Mouse (Mus musculus): ENCODE results near the gene Crlf1. TPM values are rescaled to one million over a fixed set of nuclear protein-coding genes. Genes with fewer than 3 reads are reported as not detected.

Crlf1 gene
- total and polyA plus RNA-seq, 3 experiments, result 3.8 to 26.6 TPM; not detected in 1

DNA sequence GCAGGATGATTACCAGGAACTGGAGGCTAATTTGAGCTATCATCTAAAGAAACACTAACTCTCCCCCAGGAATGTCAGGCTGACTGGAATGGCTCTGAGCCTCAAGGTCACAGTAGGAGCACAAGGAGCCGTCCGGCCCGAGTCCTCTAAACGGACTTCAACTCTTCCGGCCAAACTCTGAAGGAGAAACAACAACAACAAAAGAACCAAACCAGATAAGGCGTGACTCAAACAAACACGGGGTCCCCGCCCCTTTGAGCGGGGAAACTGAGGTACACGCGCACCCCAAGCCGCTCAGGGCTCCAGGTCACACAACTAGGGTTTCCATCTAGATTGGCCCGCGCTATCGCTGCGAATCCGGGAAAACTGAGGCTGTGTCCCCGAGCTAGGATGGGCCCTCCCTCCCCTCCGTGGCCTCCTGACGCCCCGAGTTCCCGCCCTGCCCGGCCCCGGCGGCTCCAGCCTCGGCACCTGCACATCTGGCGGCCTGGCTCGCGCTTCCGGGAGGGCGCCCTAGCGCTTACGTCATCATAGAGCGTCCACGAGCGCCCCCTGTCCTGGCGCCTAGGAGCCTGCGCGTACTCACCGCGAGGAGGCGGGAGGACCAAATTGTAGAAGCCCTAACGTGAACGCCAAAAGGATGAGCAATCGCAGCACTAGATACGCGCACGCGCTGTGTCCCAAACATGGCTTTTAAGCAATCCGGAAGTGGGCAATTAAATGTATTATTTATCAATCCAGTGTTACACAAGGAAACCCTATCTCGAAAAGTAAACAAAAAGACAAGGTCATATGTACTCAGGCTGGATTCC, 29.8 kb downstream of the Crlf1 start (continued):
- TF ChIP-seq CTCF (IDR thresholded peaks at IDR 0.05 in 2 of 3, conservative IDR thresholded peaks at IDR 0.05 in 1 of 3; ENCODE audit: control insufficient read depth in 1 of 3, insufficient read depth in 1 of 3, low read depth in 2 of 3, low read length in 3 of 3, poor library complexity in 1 of 3, severe bottlenecking in 1 of 3), result peak in 2 of 3 experiments; percentile 45 to 54; a peak in 4 of 6 replicates
- no peak for TF ChIP-seq JUND (IDR thresholded peaks at IDR 0.05; ENCODE audit: low read depth, low read length)
- TF ChIP-seq HCFC1 (IDR thresholded peaks at IDR 0.05; ENCODE audit: low read depth, low read length), result peak; percentile 95
- peak; percentile 61 to 88; a peak in 3 of 4 replicates for TF ChIP-seq POLR2A (IDR thresholded peaks at IDR 0.05; ENCODE audit: control insufficient read depth in 1 of 2, insufficient read depth in 1 of 2, low read depth in 1 of 2, low read length in 2 of 2, poor library complexity in 1 of 2)
- TF ChIP-seq RAD21 (IDR thresholded peaks at IDR 0.05; ENCODE audit: low read depth, low read length), result no peak
- TF ChIP-seq TBP (IDR thresholded peaks at IDR 0.05; ENCODE audit: low read depth, low read length), result peak; percentile 76; the same call in 1 of the 2 replicates
- TF ChIP-seq CHD2 (IDR thresholded peaks at IDR 0.05; ENCODE audit: low read length), result no peak
- TF ChIP-seq SIN3A (IDR thresholded peaks at IDR 0.05; ENCODE audit: low read length), result peak; percentile 99
- no peak for TF ChIP-seq RCOR1 (IDR thresholded peaks at IDR 0.05; ENCODE audit: low read depth, low read length)
- TF ChIP-seq ETS1 (IDR thresholded peaks at IDR 0.05; ENCODE audit: low read depth, low read length), result peak; percentile 61
- TF ChIP-seq GABPA (IDR thresholded peaks at IDR 0.05; ENCODE audit: low read depth, low read length), result no peak
- no peak for TF ChIP-seq SMC3 (IDR thresholded peaks at IDR 0.05; ENCODE audit: low read depth, low read length)
- TF ChIP-seq KAT2A (conservative IDR thresholded peaks at IDR 0.05; ENCODE audit: low read depth, low read length), result peak; percentile 72; the same call in 1 of the 2 replicates
- no peak for TF ChIP-seq UBTF (IDR thresholded peaks at IDR 0.05; ENCODE audit: borderline replicate concordance, insufficient read depth, low read depth, low read length)
- 0 out of 2 replicates have a peak, but pooled peaks have one; percentile 30 for TF ChIP-seq CHD1 (IDR thresholded peaks at IDR 0.05; ENCODE audit: low read depth, low read length)

DNA sequence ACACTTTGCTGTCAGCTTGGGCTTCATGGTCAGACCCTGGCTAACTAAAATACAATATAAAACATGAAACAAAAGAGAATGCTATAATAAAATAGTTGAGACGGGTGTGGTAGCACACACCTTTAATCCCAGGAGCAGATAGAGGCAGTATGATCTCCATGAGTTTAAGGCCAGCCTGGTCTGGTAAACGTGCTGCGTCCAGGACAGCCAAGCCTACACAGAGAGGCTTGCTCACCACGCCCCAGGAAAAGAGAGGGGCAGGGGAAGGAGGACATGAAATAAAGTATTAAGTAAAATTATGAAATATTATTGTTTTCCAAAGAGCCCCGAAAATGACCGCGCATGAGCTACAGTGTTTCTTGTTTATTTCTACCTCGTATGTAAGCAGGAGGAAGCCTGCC, 34.2 kb downstream of the Crlf1 start:
- peaks cover 36% of the 10 kb centered on the region for H3K79me2 ChIP-seq (ENCODE audit: control insufficient read depth, insufficient read depth, low read length, poor library complexity)
- no peak for TF ChIP-seq USF2 (IDR thresholded peaks at IDR 0.05; ENCODE audit: borderline replicate concordance in 1 of 2, insufficient read depth in 1 of 2, low read depth in 1 of 2, low read length in 2 of 2)
- peak; percentile 55; the same call in 1 of the 2 replicates for TF ChIP-seq MYC (IDR thresholded peaks at IDR 0.05; ENCODE audit: low read depth, low read length)
- TF ChIP-seq MXI1 (IDR thresholded peaks at IDR 0.05; ENCODE audit: low read depth, low read length), result 0 out of 2 replicates have a peak, but pooled peaks have one; percentile 58
- TF ChIP-seq POLR2A (IDR thresholded peaks at IDR 0.05; ENCODE audit: control insufficient read depth in 1 of 2, insufficient read depth in 1 of 2, low read depth in 1 of 2, low read length in 2 of 2, poor library complexity in 1 of 2), result no peak
- no peaks in the 10 kb centered on the region for H3K9me3 ChIP-seq (replicated peaks; ENCODE audit: insufficient read depth, low read length)
- H3K9ac ChIP-seq (ENCODE audit: control insufficient read depth, low read depth, low read length, poor library complexity, severe bottlenecking), result peak overlapping the region; percentile 81
- no peak for DNase-seq (ENCODE audit: low read depth, low spot score)
- peak overlapping the region; percentile 64 for H3K27ac ChIP-seq (ENCODE audit: control insufficient read depth, low read depth, low read length)
- H3K36me3 ChIP-seq (ENCODE audit: control insufficient read depth in 1 of 2, insufficient read depth in 2 of 2, low read length in 2 of 2), result peaks cover 0 to 30% of the 10 kb centered on the region in 2 experiments; a peak in 2 of 4 replicates
- H3K4me1 ChIP-seq (ENCODE audit: control insufficient read depth in 1 of 2, insufficient read depth in 2 of 2, low read length in 2 of 2), result peaks cover 0 to 31% of the 10 kb centered on the region in 2 experiments; a peak in 3 of 4 replicates
- H3K4me3 ChIP-seq (ENCODE audit: control insufficient read depth in 1 of 2, insufficient read depth in 1 of 2, low read depth in 2 of 2, low read length in 2 of 2), result peak overlapping the region; percentile 70 to 93
- no peaks in the 10 kb centered on the region for H3K27me3 ChIP-seq (ENCODE audit: control insufficient read depth in 1 of 2, insufficient read depth in 2 of 2, low read length in 2 of 2)

All from MEL (cell line).